Mouse (Mus musculus) A20 (cell line): ENCODE measurements around the gene Samd1.
"Not testable (repeated sequence)": the region's sequence is repeated elsewhere in the genome, so short reads cannot be mapped to it uniquely, and the experiment has no call there.

Experiments
- DNase-seq: peaks from one replicate; pipeline ENCODE4 v3.0.0-alpha.2; 2011; ENCODE audit warnings: low read depth, low spot score

The Samd1 gene

GRCm38 (mm10) chr8:83983222-83983621 is 14.2 kb upstream of the Samd1 start:
- DNase-seq: not testable (repeated sequence)

GRCm38 (mm10) chr8:83989243-83989642 is 8.2 kb upstream of the Samd1 start:
- DNase-seq: peak; percentile 68

GRCm38 (mm10) chr8:83990170-83990569 is 7.3 kb upstream of the Samd1 start:
- no peak for DNase-seq

DNA sequence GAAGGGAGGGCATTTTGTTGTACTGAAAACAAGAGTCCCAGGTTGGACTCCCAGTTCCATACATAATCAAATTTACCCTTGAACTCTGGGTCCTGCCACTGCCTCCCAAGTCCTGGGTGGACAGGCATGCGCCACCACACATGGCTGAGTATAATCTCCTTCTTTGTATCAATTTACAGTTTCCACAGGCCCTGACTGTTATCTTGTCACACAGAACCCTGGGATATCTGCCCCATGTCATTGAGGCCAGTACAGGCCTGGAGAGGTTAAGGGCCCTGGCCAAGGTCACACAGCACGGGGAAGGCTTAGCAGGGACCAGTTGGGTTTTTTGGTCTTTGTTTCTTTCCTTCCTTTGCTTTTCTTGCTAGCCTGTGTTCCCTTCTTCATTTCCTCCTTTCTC is 5.0 kb upstream of the Samd1 start:
- no peak for DNase-seq

DNA sequence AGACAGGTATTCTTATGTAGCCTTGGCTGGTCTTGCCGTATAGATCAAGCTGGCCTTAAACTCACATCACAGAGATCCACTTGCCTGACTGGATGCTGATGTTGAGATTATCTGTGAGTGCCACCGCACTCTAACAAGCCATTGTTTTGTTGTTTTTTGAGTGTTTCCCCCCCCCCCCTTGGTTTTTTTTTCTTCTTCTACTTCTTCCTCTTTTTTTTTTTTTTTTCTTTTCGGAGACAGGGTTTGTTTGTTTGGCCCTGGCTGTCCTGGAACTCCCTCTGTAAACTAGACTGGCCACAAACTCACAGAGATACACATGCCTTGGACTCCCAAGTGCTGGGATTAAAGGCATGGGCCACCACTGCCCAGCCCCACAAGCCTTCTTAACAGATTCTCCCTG is 3.4 kb upstream of the Samd1 start:
- no peak for DNase-seq

GRCm38 (mm10) chr8:83995973-83996372 is 1.5 kb upstream of the Samd1 start:
- no peak for DNase-seq

DNA sequence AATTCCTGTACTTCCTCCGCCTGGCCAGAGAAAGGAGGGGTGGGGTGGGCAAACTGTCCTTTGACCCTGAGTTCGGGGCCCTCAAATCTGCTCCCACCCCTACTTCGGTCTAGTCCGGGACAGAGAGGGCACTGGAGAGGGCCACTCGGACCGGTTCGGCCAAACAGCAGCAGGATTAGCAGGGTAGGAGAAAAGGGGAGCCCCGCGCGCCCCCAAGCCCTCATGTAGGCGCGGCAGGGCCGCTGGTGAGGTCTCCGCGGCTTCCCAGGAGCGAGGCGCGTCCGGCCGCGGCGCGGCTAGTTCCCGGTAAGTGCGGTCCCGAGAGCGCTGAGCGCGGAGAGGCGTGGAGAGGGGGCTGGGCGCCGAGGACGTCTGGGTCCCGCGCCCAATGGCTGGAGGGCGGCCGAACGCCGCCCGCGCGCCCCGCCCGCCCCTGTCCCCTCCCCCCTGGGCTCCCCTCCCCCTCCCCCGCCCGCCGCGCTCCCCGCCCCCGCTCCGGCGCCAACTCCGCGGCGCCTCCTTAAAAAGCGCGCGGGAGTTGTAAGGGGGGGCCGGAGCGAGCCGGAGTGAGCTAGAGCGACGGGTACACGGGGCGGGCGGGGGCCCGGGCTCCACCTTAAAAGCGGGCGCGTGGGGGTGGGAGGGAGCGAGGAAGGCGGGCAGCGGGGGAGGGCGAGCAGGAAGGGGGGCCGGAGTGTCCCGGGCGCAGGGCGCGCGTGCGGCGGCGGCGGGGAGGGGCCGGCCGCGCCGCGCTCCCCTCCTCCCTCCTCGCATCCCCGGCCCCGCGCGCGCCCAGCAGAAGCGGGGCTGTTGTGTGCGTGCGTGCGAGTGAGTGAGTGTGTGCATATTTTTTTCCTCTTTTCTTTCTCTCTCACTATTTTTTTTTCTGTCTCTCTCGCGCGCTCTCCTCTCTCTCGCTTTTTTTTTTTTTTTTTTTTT is 636 bp upstream of the Samd1 start:
- DNase-seq: peak; percentile 91

DNA sequence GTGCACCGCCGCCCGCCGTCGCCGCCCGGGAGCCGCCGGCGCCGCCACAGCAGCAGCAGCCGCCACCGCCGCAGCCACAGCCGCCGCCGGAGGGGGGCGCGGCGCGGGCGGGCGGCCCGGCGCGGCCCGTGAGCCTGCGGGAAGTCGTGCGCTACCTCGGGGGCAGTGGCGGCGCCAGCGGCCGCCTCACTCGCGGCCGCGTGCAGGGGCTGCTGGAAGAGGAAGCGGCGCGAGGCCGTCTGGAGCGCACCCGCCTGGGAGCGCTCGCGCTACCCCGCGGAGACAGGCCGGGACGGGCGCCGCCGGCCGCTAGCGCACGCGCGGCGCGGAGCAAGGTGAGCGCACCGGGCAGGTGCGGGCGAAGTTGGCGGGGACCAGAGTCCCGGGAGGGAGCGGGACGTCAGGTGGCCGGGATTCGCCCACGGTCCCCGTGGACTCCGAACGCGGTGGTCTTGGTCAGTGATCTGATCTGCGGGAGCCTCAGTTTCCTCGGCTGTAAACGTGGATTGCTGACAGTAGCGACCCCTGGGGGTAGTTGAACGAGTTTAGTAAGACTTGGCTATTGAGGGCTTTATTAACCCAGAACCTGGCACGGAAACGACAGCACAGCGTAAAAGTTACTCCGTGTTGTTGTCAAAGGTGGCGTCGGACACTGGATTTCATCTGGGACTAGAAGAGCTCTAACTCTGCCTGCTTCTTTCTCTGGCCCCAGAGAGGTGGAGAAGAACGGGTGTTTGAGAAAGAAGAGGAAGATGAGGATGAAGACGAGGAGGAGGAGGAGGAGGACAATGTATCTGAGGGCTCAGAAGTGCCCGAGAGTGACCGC is 972 bp downstream of the Samd1 start:
- peak; percentile 91 for DNase-seq

GRCm38 (mm10) chr8:83999057-83999705 is 1.7 kb downstream of the Samd1 start:
- no peak for DNase-seq

- DNase-seq: no peak
Observed at GRCm38 (mm10) chr8:83999825-84000224, 2.4 kb downstream of the Samd1 start.

DNA sequence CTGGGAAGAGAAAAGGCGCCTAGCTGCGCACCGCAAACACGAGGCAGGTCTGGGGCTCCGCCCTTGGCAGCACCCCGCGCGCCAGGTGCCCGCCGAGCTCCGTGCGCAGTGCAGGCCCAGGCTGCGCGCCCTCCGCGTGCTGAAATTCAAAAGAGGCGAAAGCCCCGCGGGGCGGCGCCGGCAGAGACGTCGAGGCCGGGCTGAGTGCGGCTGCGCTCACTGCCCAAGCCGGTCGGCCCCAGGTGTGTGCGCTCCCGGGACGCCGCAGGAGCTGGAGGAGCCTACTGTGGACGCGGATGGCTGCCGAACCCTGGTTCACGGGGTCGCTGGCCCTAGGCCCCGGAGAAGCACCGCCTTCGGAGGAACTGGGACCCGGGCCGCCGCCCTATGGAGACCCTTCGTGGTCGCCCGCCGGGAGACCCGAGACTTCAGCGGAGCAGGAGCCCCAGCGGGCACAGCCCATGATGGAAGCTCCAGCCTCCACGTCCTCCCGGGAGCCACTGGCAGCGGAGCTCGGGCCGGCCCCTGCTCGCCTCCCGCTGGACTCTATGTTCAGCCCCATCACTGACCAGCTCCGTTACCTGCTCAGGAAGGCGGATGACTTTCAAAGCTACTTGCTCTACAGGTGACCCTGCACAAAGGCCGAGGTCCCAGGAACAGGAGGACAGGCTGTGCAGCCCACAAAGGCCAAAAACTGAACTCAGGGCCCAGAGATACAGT is 4.0 kb downstream of the Samd1 start, which contains the start of gene 1700067K01Rik:
TSS of gene 1700067K01Rik (plus strand) at position 222 of the 720 bp plus-strand sequence.
- no peak for DNase-seq

DNA sequence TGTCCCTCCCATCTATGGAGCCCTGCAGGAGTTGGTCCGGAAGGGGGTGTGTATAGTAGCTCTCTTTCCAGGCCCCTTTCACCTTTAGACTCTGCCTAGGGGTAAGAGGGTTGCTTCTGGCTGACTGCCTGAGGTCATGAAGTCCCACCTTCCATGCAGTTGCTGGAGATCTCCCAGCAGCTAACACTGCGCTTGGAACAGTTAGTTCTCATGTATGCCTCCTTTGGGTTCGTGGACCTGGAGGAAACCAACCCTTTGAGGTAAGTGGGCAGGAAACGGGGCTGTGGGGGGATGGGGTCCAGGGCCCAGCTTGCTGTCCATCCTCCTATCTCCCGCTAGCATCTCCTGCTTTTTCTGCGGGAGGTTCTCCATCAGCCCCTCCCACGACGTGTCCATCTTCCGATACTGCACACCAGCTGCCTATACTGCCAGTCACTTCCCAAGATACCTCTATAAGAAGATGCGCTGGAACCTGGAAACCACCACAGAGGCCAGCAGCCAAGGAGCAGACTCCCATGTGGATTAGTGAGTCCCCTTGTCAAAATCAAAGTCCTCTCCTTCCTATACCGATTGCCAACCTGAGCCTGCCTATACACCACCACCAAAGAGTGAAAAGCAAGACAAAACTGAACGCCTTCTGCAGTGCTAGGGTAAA is 5.6 kb downstream of the Samd1 start:
- DNase-seq: no peak

GRCm38 (mm10) chr8:84003612-84004246 is 6.3 kb downstream of the Samd1 start:
- no peak for DNase-seq

- peak; percentile 97 for DNase-seq
Observed at GRCm38 (mm10) chr8:84004533-84005201, 7.2 kb downstream of the Samd1 start.

- not testable (repeated sequence) for DNase-seq
Observed at GRCm38 (mm10) chr8:84005502-84005901, 8.0 kb downstream of the Samd1 start.

- no peak for DNase-seq
Observed at GRCm38 (mm10) chr8:84008362-84008761, 10.9 kb downstream of the Samd1 start.

DNA sequence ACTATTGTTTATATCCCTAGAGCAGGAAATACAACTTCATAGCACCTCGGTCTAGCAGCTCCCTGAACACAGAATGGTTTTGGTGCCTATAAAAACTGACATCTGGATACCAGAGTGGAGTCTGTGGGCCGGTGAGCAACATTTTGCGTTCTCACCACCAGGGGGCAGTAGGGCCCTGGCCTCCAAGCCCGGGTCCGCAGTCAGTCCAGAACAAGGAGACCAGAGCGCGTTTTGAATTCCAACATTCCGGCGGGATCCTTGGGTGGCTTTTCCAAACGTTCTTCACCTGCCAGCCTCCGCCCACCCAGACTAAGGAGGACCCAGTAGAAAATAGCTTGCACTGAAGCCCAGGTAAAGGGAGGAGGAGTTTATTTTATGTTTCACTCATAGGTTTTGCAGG is 12.4 kb downstream of the Samd1 start:
- DNase-seq: peak; percentile 63

- peak; percentile 62 for DNase-seq
Observed at GRCm38 (mm10) chr8:84010625-84011611, 13.4 kb downstream of the Samd1 start.
